Mouse (Mus musculus) midbrain, embryonic 16.5 days (tissue): Measurements from ENCODE around the gene 3110082I17Rik. TPM values are rescaled to one million over a fixed set of nuclear protein-coding genes. Genes with fewer than 3 reads are reported as not detected.

Experiments
- ATAC-seq: fragments of 200-750 bp; cut with Nextera tagmentation; 2 replicates; pipeline ENCODE4 v1.8.0; 2017; ENCODE audit warnings: moderate TSS enrichment
- H3K27ac ChIP-seq: fragments of 300-500 bp; sonication (generic); 2 replicates; pipeline ENCODE4 v1.5.1; 2014; ENCODE audit warnings: mild to moderate bottlenecking, low read length, mixed read lengths
- H3K27me3 ChIP-seq: fragments of 300-500 bp; sonication (generic); 2 replicates; pipeline ENCODE4 v1.6.1; 2014; ENCODE audit warnings: low read depth, low read length, mixed read lengths; ENCODE audit not compliant: control insufficient read depth, insufficient read depth
- H3K36me3 ChIP-seq: fragments of 300-500 bp; sonication (generic); 2 replicates; pipeline ENCODE4 v1.6.1; 2014; ENCODE audit warnings: mild to moderate bottlenecking, low read length, moderate library complexity, mixed read lengths; ENCODE audit not compliant: control insufficient read depth, insufficient read depth
- H3K4me1 ChIP-seq: fragments of 300-500 bp; sonication (generic); 2 replicates; pipeline ENCODE4 v1.6.1; 2014; ENCODE audit warnings: mild to moderate bottlenecking, low read length, mixed read lengths; ENCODE audit not compliant: control insufficient read depth, insufficient read depth
- H3K4me2 ChIP-seq: fragments of 300-500 bp; sonication (generic); 2 replicates; pipeline ENCODE4 v1.6.1; 2014; ENCODE audit warnings: mild to moderate bottlenecking, low read length, mixed read lengths
- H3K4me3 ChIP-seq: fragments of 300-500 bp; sonication (generic); 2 replicates; pipeline ENCODE4 v1.5.1; 2014; ENCODE audit warnings: low read depth, mild to moderate bottlenecking, low read length, moderate library complexity, mixed read lengths
- H3K9ac ChIP-seq: fragments of 300-500 bp; sonication (generic); 2 replicates; pipeline ENCODE4 v1.6.1; 2014; ENCODE audit warnings: low read depth, low read length, mixed read lengths
- H3K9me3 ChIP-seq: fragments of 300-500 bp; sonication (generic); replicated peaks from 2 replicates; pipeline ENCODE4 v1.6.1; 2014; ENCODE audit warnings: mild to moderate bottlenecking, low read length, mixed read lengths; ENCODE audit not compliant: control insufficient read depth, poor library complexity, severe bottlenecking
- WGBS: fragments of 180-500 bp; shearing (Covaris S2); extraction: QIAGEN DNeasy Blood & Tissue Kit; methylation state at CpG from one replicate; pipeline ENCODE4 v1.1.7; 2014; 5-methylcytosine and 5-hydroxymethylcytosine counted together
- polyA plus RNA-seq: library from polyadenylated mRNA; unstranded; fragments of >200 nt; fragmentation: Nextera tagmentation; extraction: Ambion mirVana; gene quantifications from 2 replicates; pipeline ENCODE4 v1.2.1, GENCODE M21; 2015

3110082I17Rik gene
- polyA plus RNA-seq, 1 experiment from 2014 or later, result 17.7 TPM

DNA sequence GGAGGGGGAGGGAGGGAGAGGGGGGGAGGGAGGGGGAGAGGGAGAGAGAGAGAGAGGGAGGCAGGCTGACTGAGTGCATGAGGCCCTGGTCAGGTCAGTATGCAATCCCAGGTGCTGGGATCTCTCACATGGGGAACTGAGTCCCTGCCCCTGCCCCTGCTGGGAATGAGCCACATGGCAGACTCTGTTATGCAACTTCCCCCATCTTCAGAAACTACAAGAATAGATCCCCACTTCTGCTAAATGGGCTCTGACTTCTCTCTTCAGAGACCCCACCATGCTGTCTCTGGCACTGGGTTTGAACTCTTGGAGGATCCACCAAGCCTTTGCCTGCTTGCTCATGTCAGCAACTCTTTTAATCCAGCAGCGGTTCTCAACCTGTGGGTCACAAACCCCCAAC is 94.5 kb downstream of the 3110082I17Rik start:
- H3K4me1 ChIP-seq, result peaks cover 12% of the 10 kb centered on the region
- ATAC-seq, result no peak
- no peak overlapping the region for H3K4me2 ChIP-seq
- no peaks in the 10 kb centered on the region for H3K36me3 ChIP-seq
- no peak overlapping the region for H3K4me3 ChIP-seq
- no peak overlapping the region for H3K9ac ChIP-seq
- H3K27me3 ChIP-seq, result no peaks in the 10 kb centered on the region
- WGBS, result 92% methylated on average over 1 of the region's 1 CpGs
- no peak overlapping the region for H3K27ac ChIP-seq
- H3K9me3 ChIP-seq, result no peaks in the 10 kb centered on the region

DNA sequence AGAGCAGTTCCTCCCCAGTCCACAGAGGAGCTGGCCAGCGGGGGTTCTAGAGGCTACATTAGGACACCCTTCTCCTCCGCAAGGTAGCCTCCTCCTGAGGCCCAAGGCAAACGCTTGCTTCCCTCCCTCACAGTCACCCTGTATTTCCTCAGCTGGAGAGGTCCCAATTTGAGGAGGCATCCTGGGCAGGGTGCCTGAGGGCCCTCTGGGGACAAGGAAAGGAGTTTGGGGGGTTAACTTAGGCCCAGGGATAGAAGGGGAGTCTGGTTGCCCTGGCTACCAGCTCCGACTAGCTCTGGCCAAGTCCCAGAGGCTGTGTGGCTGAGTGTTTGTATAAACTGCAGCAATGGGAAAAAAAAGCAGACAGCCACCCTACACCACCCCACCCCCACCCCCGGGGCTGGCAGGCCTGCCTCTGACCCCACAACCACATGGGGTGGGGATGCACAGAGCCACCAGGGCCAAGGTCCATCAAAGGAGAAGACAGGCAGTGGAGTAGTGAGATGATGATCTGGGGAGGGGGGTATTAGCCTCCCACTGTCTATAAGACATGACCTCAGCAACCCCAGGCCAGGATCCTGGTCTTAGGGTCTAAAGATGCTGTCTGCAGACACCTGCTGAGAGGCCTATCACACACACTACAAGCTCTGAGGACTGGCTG is 95.3 kb downstream of the 3110082I17Rik start:
- no peaks in the 10 kb centered on the region for H3K9me3 ChIP-seq
- 41% methylated on average over 5 of the region's 5 CpGs for WGBS
- peak overlapping the region; percentile 26; the same call in 1 of the 2 replicates for H3K27ac ChIP-seq
- ATAC-seq, result no peak
- H3K36me3 ChIP-seq, result no peaks in the 10 kb centered on the region
- H3K27me3 ChIP-seq, result no peaks in the 10 kb centered on the region
- H3K4me3 ChIP-seq, result no peak overlapping the region
- peak overlapping the region; percentile 34; the same call in 1 of the 2 replicates for H3K9ac ChIP-seq
- H3K4me2 ChIP-seq, result no peak overlapping the region
- H3K4me1 ChIP-seq, result peaks cover 9% of the 10 kb centered on the region

DNA sequence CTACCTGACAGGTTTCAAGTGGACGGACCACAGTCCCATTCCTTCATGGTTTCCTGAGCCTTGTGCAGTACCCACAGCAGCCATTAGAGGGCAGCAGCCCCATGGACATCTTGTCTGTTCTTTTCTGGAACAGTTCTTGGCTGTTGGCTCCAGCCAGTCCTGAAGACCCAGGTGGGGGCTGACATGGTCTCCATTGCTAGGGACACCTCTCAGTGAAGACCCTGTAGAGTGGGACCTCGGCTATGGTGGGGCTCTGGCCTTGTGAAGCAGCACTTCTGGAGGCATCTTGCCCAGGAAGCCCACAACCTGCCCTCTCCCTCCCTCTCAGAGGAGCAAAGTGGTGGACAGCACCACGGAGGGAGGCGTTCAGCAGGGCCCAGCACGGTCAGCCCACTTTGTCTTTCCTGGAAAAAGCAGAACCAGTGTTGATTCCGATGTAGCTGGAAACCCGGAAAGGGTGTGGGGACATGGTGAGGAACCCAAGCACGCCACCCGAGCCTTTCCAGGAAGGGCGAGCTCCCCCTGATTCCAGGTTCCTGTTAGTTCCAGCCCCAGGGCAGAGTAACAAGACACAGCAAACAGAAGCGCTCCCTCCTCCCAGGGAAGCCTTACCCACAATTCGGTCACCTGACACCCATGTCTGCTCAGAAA is 95.9 kb downstream of the 3110082I17Rik start:
- Histone ChIP-seq H3K4me3 (no peak overlapping the region), H3K36me3 (no peaks in the 10 kb centered on the region), H3K4me2 (no peak overlapping the region), H3K4me1 (peaks cover 9% of the 10 kb centered on the region), H3K27me3 (no peaks in the 10 kb centered on the region), H3K9ac (no peak overlapping the region), H3K27ac (peak overlapping the region; percentile 46; the same call in 1 of the 2 replicates), H3K9me3 (no peaks in the 10 kb centered on the region)
- peak; percentile 79 for ATAC-seq
- 43% methylated on average over 12 of the region's 12 CpGs for WGBS

DNA sequence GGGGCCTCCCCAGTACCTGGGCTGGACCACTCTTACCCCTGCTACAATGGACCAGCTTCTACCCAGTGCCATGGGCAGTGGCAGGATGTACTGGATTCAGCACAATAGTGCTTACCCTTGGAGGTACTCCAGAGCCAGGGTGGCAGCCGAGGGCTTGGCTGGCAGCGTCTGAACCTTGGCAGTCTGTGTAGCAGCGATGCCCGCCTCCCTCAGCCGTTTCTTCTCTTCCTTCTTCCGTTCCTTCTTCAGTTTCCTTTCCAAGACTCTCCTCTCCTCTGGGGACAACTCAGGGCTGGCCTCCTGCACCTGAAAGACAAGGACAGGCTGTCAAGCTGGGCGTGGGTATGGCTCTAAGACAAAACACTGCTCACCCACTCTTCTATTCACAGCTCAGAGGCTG is 96.5 kb downstream of the 3110082I17Rik start:
- no peak overlapping the region for H3K9ac ChIP-seq
- no peaks in the 10 kb centered on the region for H3K9me3 ChIP-seq
- H3K4me2 ChIP-seq, result no peak overlapping the region
- H3K4me3 ChIP-seq, result no peak overlapping the region
- ATAC-seq, result no peak
- no peaks in the 10 kb centered on the region for H3K27me3 ChIP-seq
- H3K4me1 ChIP-seq, result peaks cover 9% of the 10 kb centered on the region
- H3K27ac ChIP-seq, result no peak overlapping the region
- H3K36me3 ChIP-seq, result no peaks in the 10 kb centered on the region
- WGBS, result 65% methylated on average over 7 of the region's 7 CpGs

DNA sequence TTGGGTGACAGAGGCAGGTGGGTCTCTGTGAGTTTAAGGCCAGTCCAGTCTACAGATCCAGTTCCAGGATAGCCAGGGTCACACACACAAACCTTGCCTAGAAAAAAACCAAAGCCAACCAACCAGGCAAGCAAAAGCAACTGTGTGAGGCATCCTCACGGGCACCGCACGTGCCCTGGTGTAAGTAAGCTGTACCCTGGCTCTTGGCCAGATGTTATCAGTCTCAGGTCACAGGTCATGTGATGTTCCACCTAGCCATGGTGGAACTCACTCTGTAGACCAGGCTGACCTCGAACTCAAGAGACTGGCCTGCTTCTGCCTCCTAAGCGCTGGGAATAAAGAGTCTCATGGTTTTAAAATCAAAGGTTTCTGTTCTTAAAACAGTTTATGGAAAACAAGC is 101.1 kb downstream of the 3110082I17Rik start:
- H3K4me3 ChIP-seq, result no peak overlapping the region
- no peak overlapping the region for H3K4me2 ChIP-seq
- WGBS, result 89% methylated on average over 5 of the region's 5 CpGs
- H3K27me3 ChIP-seq, result no peaks in the 10 kb centered on the region
- H3K9me3 ChIP-seq, result no peaks in the 10 kb centered on the region
- H3K27ac ChIP-seq, result no peak overlapping the region
- H3K4me1 ChIP-seq, result peaks cover under 1% of the 10 kb centered on the region; the same call in 1 of the 2 replicates
- no peak overlapping the region for H3K9ac ChIP-seq
- no peak for ATAC-seq
- no peaks in the 10 kb centered on the region for H3K36me3 ChIP-seq

DNA sequence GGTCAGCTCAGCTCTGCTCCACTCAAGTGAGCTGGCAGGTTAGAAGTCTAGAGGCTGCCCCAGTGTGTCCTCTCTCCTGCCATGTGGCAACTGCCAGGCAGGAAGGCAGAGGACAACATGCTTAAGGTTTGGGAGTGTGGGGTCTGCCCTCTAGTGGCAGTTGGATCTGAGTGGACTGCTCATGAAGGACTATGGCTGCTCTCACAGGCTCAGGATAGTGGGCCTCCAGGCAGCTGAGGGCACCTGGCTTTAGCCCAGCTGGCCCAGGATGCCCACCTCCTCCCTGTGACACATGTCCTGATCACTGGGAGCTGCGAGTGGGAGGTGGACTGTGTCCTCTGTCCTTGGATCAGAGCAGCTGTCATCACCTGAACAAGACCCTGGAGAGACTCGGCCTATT is 101.7 kb downstream of the 3110082I17Rik start:
- no peak for ATAC-seq
- 73% methylated on average over 2 of the region's 2 CpGs for WGBS
- no peaks in the 10 kb centered on the region for H3K4me1 ChIP-seq
- H3K27ac ChIP-seq, result no peak overlapping the region
- no peak overlapping the region for H3K4me3 ChIP-seq
- no peaks in the 10 kb centered on the region for H3K36me3 ChIP-seq
- H3K9ac ChIP-seq, result no peak overlapping the region
- no peak overlapping the region for H3K4me2 ChIP-seq
- no peaks in the 10 kb centered on the region for H3K27me3 ChIP-seq
- no peaks in the 10 kb centered on the region for H3K9me3 ChIP-seq

DNA sequence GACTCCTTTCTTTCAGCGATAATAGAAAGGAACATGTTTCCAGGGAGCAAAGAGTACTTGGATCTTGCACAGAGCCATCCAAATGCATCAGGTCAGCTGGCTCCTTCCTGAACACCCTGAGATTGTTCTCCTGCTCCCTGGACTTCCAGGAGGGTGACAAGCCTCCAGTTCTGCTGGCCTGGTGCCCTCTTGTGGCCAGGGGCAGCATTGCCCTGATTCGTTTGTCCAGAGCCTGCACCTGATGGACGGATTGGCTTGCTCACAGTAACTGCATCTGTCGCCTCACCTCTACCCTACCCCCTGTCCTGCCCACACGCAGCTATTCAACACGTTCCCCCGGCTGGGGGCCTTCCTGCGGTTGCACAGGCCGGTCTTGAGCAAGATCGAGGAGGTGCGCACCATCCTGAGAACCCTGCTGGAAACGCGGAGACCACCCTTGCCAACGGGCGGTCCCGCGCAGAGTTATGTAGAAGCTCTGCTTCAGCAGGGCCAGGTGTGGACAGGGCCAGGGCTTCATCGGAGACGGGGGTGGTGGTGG is 105.0 kb downstream of the 3110082I17Rik start:
- ATAC-seq, result no peak
- 35% methylated on average over 19 of the region's 19 CpGs for WGBS
- H3K9ac ChIP-seq, result no peak overlapping the region; the same call in 1 of the 2 replicates

DNA sequence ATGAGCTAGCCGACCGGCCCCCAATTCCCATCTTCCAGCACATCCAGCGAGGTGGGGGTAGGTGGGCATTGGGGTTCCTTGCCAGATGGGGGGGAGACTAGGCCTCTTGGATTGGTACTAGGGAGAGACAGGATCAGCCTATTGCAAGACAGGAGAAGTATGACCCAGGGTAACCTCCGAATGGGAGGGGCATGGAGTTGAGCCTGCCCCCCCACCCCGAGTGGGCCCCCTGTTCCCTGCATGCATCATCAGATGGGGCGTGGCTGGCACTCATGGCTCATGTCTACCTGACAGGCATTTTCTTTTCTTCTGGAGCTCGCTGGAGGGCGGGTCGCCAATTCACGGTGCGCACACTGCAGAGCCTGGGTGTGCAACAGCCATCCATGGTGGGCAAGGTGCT is 106.4 kb downstream of the 3110082I17Rik start:
- no peaks in the 10 kb centered on the region for H3K36me3 ChIP-seq
- no peak overlapping the region for H3K4me2 ChIP-seq
- no peaks in the 10 kb centered on the region for H3K9me3 ChIP-seq
- no peak overlapping the region for H3K4me3 ChIP-seq
- H3K27ac ChIP-seq, result no peak overlapping the region
- no peak overlapping the region for H3K9ac ChIP-seq
- no peak for ATAC-seq
- H3K4me1 ChIP-seq, result no peaks in the 10 kb centered on the region
- no peaks in the 10 kb centered on the region for H3K27me3 ChIP-seq
- WGBS, result 87% methylated on average over 11 of the region's 11 CpGs

More for the DNA sequence above, 105.0 kb downstream of the 3110082I17Rik start:
- H3K36me3 ChIP-seq, result no peaks in the 10 kb centered on the region
- H3K9me3 ChIP-seq, result no peaks in the 10 kb centered on the region
- no peak overlapping the region for H3K27ac ChIP-seq
- H3K4me3 ChIP-seq, result no peak overlapping the region
- no peaks in the 10 kb centered on the region for H3K4me1 ChIP-seq
- no peaks in the 10 kb centered on the region for H3K27me3 ChIP-seq
- H3K4me2 ChIP-seq, result no peak overlapping the region

DNA sequence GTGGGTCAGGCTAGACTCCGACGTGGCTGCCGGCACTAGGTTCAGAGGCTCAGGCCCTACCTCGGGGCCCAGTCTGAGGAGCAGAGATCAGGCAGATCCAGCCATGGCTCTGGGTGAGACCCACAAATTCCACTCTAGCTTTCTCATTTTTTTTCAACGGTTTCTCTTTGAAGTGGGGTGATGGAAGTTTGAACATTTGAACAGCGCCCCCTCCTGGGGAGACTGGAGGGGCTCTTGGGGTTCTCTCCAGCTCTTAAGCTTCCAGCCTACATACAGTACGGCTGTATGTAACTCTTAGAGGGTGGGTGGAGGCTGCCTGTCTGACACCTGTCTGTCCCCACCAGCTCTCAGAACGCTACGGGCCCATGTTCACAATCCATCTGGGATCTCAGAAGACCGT is 106.8 kb downstream of the 3110082I17Rik start:
- H3K9me3 ChIP-seq, result no peaks in the 10 kb centered on the region
- 59% methylated on average over 10 of the region's 10 CpGs for WGBS
- no peak for ATAC-seq
- no peak overlapping the region for H3K9ac ChIP-seq
- H3K36me3 ChIP-seq, result no peaks in the 10 kb centered on the region
- no peaks in the 10 kb centered on the region for H3K4me1 ChIP-seq
- H3K4me3 ChIP-seq, result no peak overlapping the region
- H3K4me2 ChIP-seq, result no peak overlapping the region
- H3K27ac ChIP-seq, result no peak overlapping the region
- no peaks in the 10 kb centered on the region for H3K27me3 ChIP-seq
